Mouse (Mus musculus): ENCODE results near the gene Fbxl19. TPM values are rescaled to one million over a fixed set of nuclear protein-coding genes. Genes with fewer than 3 reads are reported as not detected.

Fbxl19 gene
- polyA plus RNA-seq, 1 experiment from 2014 or later = 2.9 TPM

- Histone ChIP-seq H3K4me2 (peak overlapping the region; percentile 91), H3K27me3 (no peaks in the 10 kb centered on the region), H3K4me1 (replicated peaks) (peaks cover 42% of the 10 kb centered on the region), H3K27ac (replicated peaks) (peak overlapping the region; percentile 97), H3K36me3 (replicated peaks) (peaks cover 44% of the 10 kb centered on the region), H3K9me3 (replicated peaks) (no peaks in the 10 kb centered on the region), H3K9ac (peak overlapping the region; percentile 83), H3K4me3 (replicated peaks) (peak overlapping the region; percentile 92)
- 3% methylated on average over 64 of the region's 66 CpGs for WGBS (ENCODE audit: insufficient replicate concordance)
- ATAC-seq (ENCODE audit: insufficient read depth) = peak; percentile 62
Observed at GRCm38 (mm10) chr7:127777474-127778266, 33.3 kb downstream of the Fbxl19 start.

GRCm38 (mm10) chr7:127778350-127778749 is 34.0 kb downstream of the Fbxl19 start:
- Histone ChIP-seq H3K36me3 (replicated peaks) (peaks cover 50% of the 10 kb centered on the region), H3K4me1 (replicated peaks) (peaks cover 42% of the 10 kb centered on the region), H3K9ac (peak overlapping the region; percentile 83), H3K4me2 (peak overlapping the region; percentile 91), H3K9me3 (replicated peaks) (no peaks in the 10 kb centered on the region), H3K27ac (replicated peaks) (peak overlapping the region; percentile 97; the same call in 1 of the 2 replicates), H3K4me3 (replicated peaks) (peak overlapping the region; percentile 92), H3K27me3 (no peaks in the 10 kb centered on the region)
- ATAC-seq (ENCODE audit: insufficient read depth) = no peak
- WGBS (ENCODE audit: insufficient replicate concordance) = 76% methylated on average over 4 of the region's 4 CpGs

- WGBS (ENCODE audit: insufficient replicate concordance) = 77% methylated on average over 7 of the region's 7 CpGs
- Histone ChIP-seq H3K4me2 (no peak within 1 kb of the TSS), H3K9ac (no peak within 1 kb of the TSS), H3K27me3 (no peaks in the 10 kb centered on the region), H3K9me3 (replicated peaks) (no peaks in the 10 kb centered on the region), H3K27ac (replicated peaks) (no peak within 1 kb of the TSS), H3K4me3 (replicated peaks) (no peak within 1 kb of the TSS), H3K4me1 (replicated peaks) (0 out of 2 replicates have a peak, but pooled peaks cover 2% of the 10 kb centered on the region), H3K36me3 (replicated peaks) (peaks cover 99% of the 10 kb centered on the region)
- ATAC-seq (ENCODE audit: insufficient read depth) = no peak
Observed at GRCm38 (mm10) chr7:127785308-127785707, 41.0 kb downstream of the Fbxl19 start, which contains the start of gene Gm49388. Gene Gm49388, plus strand, starts transcription at chr7:127785608.

GRCm38 (mm10) chr7:127797076-127797845 is 52.9 kb downstream of the Fbxl19 start:
- ATAC-seq (ENCODE audit: insufficient read depth) = no peak
- H3K4me2 ChIP-seq = no peak overlapping the region
- no peak overlapping the region for H3K9ac ChIP-seq
- H3K27ac ChIP-seq (replicated peaks) = no peak overlapping the region
- 87% methylated on average over 23 of the region's 23 CpGs for WGBS (ENCODE audit: insufficient replicate concordance)
- H3K4me1 ChIP-seq (replicated peaks) = peaks cover 19% of the 10 kb centered on the region
- no peaks in the 10 kb centered on the region for H3K9me3 ChIP-seq (replicated peaks)
- H3K36me3 ChIP-seq (replicated peaks) = peaks cover 81% of the 10 kb centered on the region
- no peaks in the 10 kb centered on the region for H3K27me3 ChIP-seq
- H3K4me3 ChIP-seq (replicated peaks) = no peak overlapping the region

- Histone ChIP-seq H3K4me3 (replicated peaks) (no peak overlapping the region), H3K9me3 (replicated peaks) (no peaks in the 10 kb centered on the region), H3K36me3 (replicated peaks) (peaks cover 69% of the 10 kb centered on the region), H3K4me2 (no peak overlapping the region), H3K27ac (replicated peaks) (no peak overlapping the region), H3K4me1 (replicated peaks) (peaks cover 32% of the 10 kb centered on the region), H3K9ac (no peak overlapping the region), H3K27me3 (no peaks in the 10 kb centered on the region)
- WGBS (ENCODE audit: insufficient replicate concordance) = 82% methylated on average over 4 of the region's 4 CpGs
- ATAC-seq (ENCODE audit: insufficient read depth) = no peak
Observed at GRCm38 (mm10) chr7:127798591-127798990, 54.2 kb downstream of the Fbxl19 start.

GRCm38 (mm10) chr7:127799211-127799610 is 54.9 kb downstream of the Fbxl19 start:
- H3K27ac ChIP-seq (replicated peaks) = no peak overlapping the region
- no peak overlapping the region for H3K4me3 ChIP-seq (replicated peaks)
- 83% methylated on average over 13 of the region's 13 CpGs for WGBS (ENCODE audit: insufficient replicate concordance)
- no peak for ATAC-seq (ENCODE audit: insufficient read depth)
- no peak overlapping the region for H3K4me2 ChIP-seq
- H3K9me3 ChIP-seq (replicated peaks) = no peaks in the 10 kb centered on the region
- peaks cover 38% of the 10 kb centered on the region for H3K4me1 ChIP-seq (replicated peaks)
- H3K9ac ChIP-seq = no peak overlapping the region
- H3K36me3 ChIP-seq (replicated peaks) = peaks cover 63% of the 10 kb centered on the region
- no peaks in the 10 kb centered on the region for H3K27me3 ChIP-seq

- no peak for ATAC-seq (ENCODE audit: insufficient read depth)
- 73% methylated on average over 1 of the region's 1 CpGs for WGBS (ENCODE audit: insufficient replicate concordance)
- no peaks in the 10 kb centered on the region for H3K9me3 ChIP-seq (replicated peaks)
- no peak overlapping the region for H3K4me2 ChIP-seq
- peak overlapping the region; percentile 67; the same call in 1 of the 2 replicates for H3K27ac ChIP-seq (replicated peaks)
- peaks cover 59% of the 10 kb centered on the region for H3K36me3 ChIP-seq (replicated peaks)
- no peaks in the 10 kb centered on the region for H3K27me3 ChIP-seq
- H3K9ac ChIP-seq = no peak overlapping the region
- H3K4me3 ChIP-seq (replicated peaks) = no peak overlapping the region
- peaks cover 44% of the 10 kb centered on the region for H3K4me1 ChIP-seq (replicated peaks)
Observed at GRCm38 (mm10) chr7:127799738-127800137, 55.4 kb downstream of the Fbxl19 start.

GRCm38 (mm10) chr7:127800435-127801009 is 56.2 kb downstream of the Fbxl19 start, which contains the start of gene Hsd3b7:
Gene Hsd3b7, plus strand, starts transcription at chr7:127800604.
- Histone ChIP-seq H3K4me1 (replicated peaks) (peaks cover 51% of the 10 kb centered on the region), H3K4me3 (replicated peaks) (peak within 1 kb of the TSS; percentile 33), H3K9ac (no peak within 1 kb of the TSS), H3K27ac (replicated peaks) (peak within 1 kb of the TSS; percentile 67), H3K36me3 (replicated peaks) (peaks cover 51% of the 10 kb centered on the region), H3K27me3 (no peaks in the 10 kb centered on the region), H3K9me3 (replicated peaks) (no peaks in the 10 kb centered on the region), H3K4me2 (peak within 1 kb of the TSS; percentile 56)
- ATAC-seq (ENCODE audit: insufficient read depth) = peak; percentile 49
- WGBS (ENCODE audit: insufficient replicate concordance) = 16% methylated on average over 6 of the region's 6 CpGs

- Histone ChIP-seq H3K9me3 (replicated peaks) (no peaks in the 10 kb centered on the region), H3K9ac (no peak overlapping the region), H3K27ac (replicated peaks) (peak overlapping the region; percentile 67), H3K27me3 (no peaks in the 10 kb centered on the region), H3K4me1 (replicated peaks) (peaks cover 57% of the 10 kb centered on the region), H3K36me3 (replicated peaks) (peaks cover 45% of the 10 kb centered on the region), H3K4me3 (replicated peaks) (peak overlapping the region; percentile 33), H3K4me2 (peak overlapping the region; percentile 56)
- WGBS (ENCODE audit: insufficient replicate concordance) = 65% methylated on average over 8 of the region's 8 CpGs
- peak; percentile 4; the same call in 1 of the 2 replicates for ATAC-seq (ENCODE audit: insufficient read depth)
Observed at GRCm38 (mm10) chr7:127801010-127801621, 56.8 kb downstream of the Fbxl19 start.

GRCm38 (mm10) chr7:127802313-127802712 is 58.0 kb downstream of the Fbxl19 start:
- Histone ChIP-seq H3K4me2 (peak overlapping the region; percentile 56; the same call in 1 of the 2 replicates), H3K27me3 (no peaks in the 10 kb centered on the region), H3K4me3 (replicated peaks) (no peak overlapping the region), H3K9ac (no peak overlapping the region), H3K36me3 (replicated peaks) (peaks cover 33% of the 10 kb centered on the region), H3K27ac (replicated peaks) (no peak overlapping the region), H3K4me1 (replicated peaks) (peaks cover 69% of the 10 kb centered on the region), H3K9me3 (replicated peaks) (no peaks in the 10 kb centered on the region)
- 84% methylated on average over 17 of the region's 17 CpGs for WGBS (ENCODE audit: insufficient replicate concordance)
- ATAC-seq (ENCODE audit: insufficient read depth) = no peak

Data from liver, embryonic 15.5 days (tissue).